Mouse (Mus musculus) right cerebral cortex, adult 18-20 months (tissue): ENCODE measurements around the gene Fam120a.

Experiments
- DNase-seq: peaks from one replicate; pipeline ENCODE4 v3.0.0; 2022; ENCODE audit warnings: mixed read lengths

The Fam120a gene

DNA sequence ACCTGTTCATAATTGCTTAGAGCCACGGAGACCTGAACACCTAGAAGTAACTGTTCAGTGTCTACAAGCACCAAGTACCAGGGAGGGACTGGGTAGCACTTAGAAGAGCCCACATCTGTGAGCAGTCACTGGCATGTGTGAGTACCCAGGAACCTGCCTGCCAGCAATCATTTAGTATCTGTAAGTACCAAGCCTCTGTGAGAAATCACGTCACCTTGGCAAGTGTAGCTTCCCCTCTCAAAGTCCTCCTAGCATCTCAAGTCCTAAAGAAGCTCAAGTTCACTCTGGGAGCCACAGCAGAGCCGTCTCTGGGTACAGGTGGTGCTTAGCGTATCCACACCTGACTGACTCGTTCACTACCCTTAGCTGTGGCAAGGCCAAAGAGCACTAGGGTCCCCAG, 116.1 kb downstream of the Fam120a start:
- no peak for DNase-seq

DNA sequence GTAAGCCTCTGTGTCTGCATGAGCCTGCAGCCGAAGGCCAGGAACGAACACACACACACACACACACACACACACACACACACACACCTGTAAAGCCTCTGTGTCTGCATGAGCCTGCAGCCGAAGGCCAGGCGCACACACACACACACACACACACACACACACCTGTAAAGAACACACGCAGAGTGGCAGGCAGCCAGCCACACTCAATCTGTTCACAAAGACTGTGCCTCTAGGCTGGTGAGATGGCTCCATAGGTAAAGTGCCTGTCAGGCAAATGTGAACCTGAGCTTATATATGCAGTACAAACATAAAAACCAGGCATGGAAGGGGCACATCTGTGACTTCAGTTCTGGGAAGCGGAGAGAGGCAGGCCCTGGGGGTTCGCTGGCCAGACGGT, 117.0 kb downstream of the Fam120a start:
- no peak for DNase-seq

DNA sequence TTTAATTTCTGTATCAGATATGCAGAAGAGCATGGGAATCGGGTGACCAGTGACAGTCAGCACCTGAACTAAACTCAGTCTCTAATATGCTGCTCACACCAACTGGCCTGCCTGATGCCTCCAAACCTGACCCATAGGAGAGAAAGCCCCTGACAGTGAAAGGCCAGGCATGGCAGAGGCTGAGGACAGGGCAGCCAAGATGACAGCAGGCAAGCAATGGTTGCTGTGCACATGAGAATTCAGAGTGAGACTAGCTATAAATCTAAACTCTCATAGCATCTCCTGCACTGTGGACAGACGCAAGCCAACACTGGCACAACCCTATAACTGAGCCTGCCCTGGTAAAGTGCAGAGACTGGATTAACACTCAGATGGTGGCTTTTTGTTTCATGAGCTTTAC, 117.5 kb downstream of the Fam120a start:
- no peak for DNase-seq

DNA sequence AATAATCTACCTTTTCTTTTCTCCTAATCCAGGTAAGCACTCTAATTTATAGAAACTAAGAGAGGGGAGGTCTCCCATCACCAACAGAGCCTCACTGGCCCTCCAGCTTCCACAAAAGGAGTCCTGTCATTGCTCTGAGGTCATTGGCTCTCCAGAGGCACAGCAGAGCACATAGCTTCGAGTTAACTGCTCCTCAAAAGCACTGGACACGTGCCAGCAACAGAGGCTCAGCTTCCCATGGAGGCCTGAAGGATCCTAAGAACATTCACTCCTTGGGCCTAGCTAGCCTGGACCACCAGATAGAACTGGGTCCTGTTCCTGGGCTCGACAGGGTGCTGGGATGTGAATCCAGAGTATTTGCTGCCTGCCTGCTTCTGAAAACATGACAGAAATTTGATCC, 118.7 kb downstream of the Fam120a start:
- DNase-seq = peak; percentile 25

DNA sequence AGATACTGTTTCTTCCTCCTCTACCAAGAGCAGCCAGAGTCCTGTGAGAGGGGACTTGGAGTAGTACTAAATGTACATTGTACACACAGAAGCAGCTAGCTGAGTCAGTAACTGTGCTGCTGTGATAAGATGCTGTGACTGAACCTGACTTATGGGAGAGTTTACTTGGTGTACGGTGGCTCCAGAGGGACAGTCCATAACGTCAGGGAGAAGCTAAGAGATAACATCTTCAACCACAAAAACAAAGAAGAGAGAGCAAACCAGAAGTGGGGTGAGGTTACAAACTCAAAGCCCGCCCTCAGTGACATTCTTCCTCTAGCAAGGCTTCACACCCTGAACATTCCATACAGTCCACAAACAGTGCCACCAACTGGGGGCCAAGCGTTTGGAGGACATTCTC, 122.5 kb downstream of the Fam120a start:
- no peak for DNase-seq

DNA sequence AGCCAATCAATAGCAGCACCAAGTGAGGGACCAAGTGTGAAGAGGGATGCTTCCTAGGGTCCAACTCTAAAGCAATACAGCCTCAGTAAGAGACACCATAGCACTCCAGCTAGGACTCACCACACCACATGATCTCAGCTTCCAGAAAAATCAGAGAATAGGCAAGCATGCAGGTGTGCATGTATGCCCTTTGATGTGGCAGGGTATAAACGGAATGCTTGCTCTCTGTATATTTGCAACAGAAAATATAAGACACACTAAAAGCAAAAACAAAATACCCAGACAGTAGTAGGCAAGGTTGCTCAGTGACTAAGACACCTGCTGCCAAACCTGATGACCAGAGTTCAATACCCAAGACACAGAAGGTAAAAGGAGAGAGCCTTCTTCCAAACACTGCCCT, 124.3 kb downstream of the Fam120a start:
- DNase-seq = no peak

DNA sequence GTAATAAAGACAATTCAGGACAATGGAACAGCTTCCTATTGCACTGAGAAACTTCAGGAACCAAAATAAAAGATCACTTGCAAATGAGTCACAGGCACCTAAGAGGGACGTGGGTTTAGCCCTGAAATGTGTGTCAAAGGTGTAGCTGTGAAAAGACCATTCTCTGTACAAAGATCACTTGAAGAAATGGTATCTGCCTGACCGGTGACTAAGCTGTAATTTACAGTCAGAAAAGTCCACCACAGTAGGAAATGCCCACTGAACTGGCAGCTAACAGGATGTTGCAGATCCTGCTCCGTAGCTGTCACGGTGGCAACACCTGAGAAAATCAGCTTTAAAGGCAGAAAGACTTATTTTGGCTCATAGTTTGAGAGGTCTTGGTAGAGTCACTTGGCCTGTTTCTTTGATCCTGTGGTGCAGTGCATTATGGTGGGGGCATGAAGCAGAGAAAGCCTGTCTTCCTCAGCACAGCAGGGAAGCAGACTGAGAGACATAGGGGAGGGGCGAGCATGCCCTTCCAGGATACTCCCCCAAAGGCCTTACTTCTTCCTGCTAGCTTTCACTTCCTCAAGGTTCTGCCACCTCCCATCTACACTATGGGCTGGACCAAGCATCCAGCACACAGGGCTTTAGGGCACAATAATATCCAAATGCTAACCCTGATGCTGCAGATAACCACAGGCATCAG, 125.8 kb downstream of the Fam120a start:
- no peak for DNase-seq

DNA sequence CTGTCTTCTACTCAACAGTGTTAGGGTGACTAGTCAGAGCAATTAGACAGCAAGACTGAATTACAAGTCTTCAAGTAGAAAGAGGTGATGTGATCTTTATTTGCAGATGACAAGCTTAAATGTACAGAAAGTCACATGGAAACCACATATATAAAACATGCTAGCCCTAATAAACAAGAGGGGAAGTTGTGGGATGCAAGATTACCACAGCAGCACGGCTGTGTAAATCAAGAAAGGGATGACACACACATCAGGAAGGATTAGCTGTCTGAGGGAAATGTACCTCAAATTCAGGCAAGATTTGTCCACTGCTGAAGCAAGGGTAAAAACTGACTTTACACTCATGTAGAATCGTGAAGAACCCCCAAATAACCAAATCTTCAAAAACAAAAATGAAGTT, 129.5 kb downstream of the Fam120a start:
- DNase-seq = no peak

DNA sequence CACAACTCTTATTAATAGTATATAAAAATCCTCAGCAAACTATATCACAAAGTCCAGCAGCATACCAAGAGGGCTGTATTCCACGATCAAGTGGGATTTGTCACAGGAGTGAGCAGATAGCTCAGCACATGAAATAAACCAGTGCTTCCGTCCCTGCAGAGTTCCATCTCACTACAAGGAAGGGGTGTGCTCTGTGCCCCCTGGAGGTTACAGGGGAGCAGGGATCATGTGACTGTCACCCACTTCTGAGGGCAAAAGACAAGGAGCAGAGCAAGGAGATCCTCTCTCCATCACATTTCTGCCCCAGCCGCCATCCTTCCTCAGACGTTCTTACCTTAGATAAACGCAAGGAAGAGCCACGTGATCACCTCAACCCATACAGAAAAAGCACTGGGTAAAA, 130.3 kb downstream of the Fam120a start:
- DNase-seq = no peak

DNA sequence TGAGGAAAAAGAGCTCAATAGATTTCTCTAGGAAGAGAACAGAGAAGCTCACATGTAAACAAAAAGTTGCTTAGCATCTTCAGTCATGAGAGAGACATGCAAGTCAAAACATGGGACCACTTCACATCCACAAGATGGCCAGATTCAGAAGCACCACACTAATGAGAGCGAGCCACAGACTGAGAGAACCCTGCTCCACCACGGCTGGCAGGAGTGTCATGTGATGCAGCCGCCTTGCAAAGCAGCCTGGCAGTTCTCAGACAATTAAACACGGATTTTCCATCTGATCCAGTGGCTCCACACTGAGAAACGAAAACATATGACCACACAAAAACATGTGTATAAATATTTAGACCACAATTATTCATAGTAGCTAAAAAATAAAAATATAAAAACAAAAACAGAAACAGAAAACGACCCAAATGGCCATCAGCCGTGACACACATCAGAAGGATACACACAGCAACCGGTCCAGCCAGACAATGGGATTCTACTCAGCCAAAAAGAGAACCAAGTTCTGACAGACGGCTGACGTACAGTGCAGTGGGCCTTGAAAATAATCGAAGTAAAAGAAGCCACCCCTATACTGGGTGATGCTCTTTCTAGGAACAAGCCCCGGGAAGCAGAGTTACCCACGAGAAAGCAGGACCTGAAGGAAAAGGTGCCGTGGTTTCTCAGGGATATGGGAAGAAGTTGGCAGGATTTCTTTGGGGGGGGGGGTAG, 137.1 kb downstream of the Fam120a start:
- DNase-seq = no peak

DNA sequence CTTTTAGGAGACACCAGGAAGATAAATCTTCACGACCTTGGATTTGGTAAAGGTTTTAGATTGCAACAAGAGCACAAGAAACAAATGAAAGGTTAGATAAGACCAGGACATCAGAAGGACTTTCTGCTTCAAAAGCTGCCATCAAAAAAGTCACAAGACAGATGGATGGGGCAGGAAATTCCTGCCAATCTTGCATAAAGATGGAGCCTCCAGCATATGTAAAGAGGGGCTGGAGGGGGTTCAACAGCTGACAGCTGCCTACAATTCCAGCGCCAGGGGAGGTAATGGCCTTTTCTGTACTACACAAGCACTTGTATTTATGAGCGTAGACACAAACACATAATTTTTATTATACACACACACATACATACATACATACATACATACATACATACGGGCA, 138.0 kb downstream of the Fam120a start:
- DNase-seq = no peak
